Mouse (Mus musculus): Measurements from ENCODE around the gene Map3k3.

The Map3k3 gene

GRCm38 (mm10) chr11:106162237-106162636 lies 77.8 kb downstream of the Map3k3 start:
- ChIA-PET POLR2A (interaction anchor here in 3 of 4 experiments (0.6 to 2.8 kb wide), 17 partner anchors 9 to 326 kb away, joined by 3 to 31 read pairs (median 4); partner anchors contain the start of gene Ern1 (in 1 of the 3)), CTCF (interaction anchor here in 2 of 4 experiments (1.0 to 1.3 kb wide), 3 partner anchors 18 to 236 kb away, joined by 3 read pairs; no protein-coding TSS in a partner anchor)

GRCm38 (mm10) chr11:106163546-106163945 lies 79.1 kb downstream of the Map3k3 start:
- ChIA-PET POLR2A (interaction anchor here in 3 of 4 experiments (0.5 to 1.4 kb wide), 6 partner anchors 15 to 1220 kb away, joined by 3 to 5 read pairs (median 4); no protein-coding TSS in a partner anchor), CTCF (no interaction called here)

GRCm38 (mm10) chr11:106164601-106165180 lies 80.3 kb downstream of the Map3k3 start:
- CTCF ChIA-PET = no interaction called here

DNA sequence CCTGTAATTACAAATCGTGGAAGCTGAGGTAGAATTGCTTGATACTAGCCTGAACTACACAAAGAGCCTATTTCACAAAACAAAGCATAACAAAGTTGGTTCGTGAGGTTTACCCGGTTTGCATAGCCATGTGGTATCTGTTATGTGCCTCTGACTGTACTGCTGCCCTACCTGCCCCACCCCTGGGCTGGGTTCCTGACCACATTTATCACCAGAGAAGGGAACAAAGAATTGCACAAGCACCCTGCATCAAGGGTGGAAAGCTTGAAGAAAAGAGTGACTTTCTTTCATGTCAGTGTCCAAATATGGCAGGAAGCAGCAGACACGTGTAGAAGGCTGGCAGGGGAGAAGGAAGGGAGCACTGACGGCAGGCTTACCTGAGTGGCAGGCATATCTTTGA lies 83.0 kb downstream of the Map3k3 start:
- ChIA-PET POLR2A (interaction anchor here in 2 of 4 experiments (1.0 to 3.4 kb wide), 4 partner anchors 18 to 26 kb away, joined by 3 to 12 read pairs (median 4); no protein-coding TSS in a partner anchor), CTCF (interaction anchor here in 3 of 4 experiments (0.5 to 0.8 kb wide), 4 partner anchors 72 to 575 kb away, joined by 3 to 4 read pairs (median 3); no protein-coding TSS in a partner anchor)

More at GRCm38 (mm10) chr11:106164601-106165180, 80.3 kb downstream of the Map3k3 start:
- POLR2A ChIA-PET = interaction anchor here in 2 of 4 experiments (1.2 to 3.4 kb wide), 2 partner anchors 29 to 30 kb away, joined by 4 to 12 read pairs; no protein-coding TSS in a partner anchor

- ChIA-PET CTCF (interaction anchor here in 2 of 4 experiments (0.5 to 1.4 kb wide), 3 partner anchors 85 to 831 kb away, joined by 3 to 10 read pairs (median 4); no protein-coding TSS in a partner anchor), POLR2A (interaction anchor here in 3 of 4 experiments (0.6 to 1.9 kb wide), 7 partner anchors 9 to 87 kb away, joined by 3 to 7 read pairs (median 4); partner anchors contain the start of genes Ccdc47 (in 1 of the 3), Ddx42 (in 1 of the 3) and Map3k3 (in 1 of the 3))
Measured at GRCm38 (mm10) chr11:106170807-106171206, 86.4 kb downstream of the Map3k3 start.

GRCm38 (mm10) chr11:106173228-106173627 lies 88.8 kb downstream of the Map3k3 start:
- POLR2A ChIA-PET = interaction anchor here (0.5 to 3.1 kb wide), 7 partner anchors 9 to 50 kb away, joined by 3 to 19 read pairs (median 10); partner anchors contain the start of genes Gm10840 (in 1 of the 4) and Limd2 (in 1 of the 4)
- CTCF ChIA-PET = interaction anchor here in 1 of 4 experiments (0.6 kb wide), 1 partner anchor 468 kb away, joined by 3 read pairs; no protein-coding TSS in a partner anchor

DNA sequence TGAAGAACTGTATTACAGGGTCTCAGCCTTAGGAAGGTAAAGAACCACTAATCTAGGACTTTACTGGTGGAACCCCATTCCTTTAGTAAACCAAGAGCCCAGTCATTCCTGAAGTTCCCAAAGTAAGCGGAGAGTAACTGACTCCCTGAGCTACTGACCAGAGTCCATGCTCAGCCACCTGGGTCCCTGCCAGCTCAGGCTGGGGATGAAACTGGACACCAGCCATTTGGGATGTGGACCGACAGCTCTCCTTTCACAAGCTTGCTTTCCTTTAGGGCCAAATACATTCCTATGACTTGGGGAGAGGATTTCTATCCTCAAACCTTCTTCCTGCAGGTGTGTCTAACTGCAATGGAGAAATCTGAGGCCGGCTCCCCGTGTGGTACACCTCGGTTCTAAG lies 90.0 kb downstream of the Map3k3 start:
- ChIA-PET POLR2A (interaction anchor here in 3 of 4 experiments (1.4 to 3.1 kb wide), 6 partner anchors 8 to 82 kb away, joined by 4 to 19 read pairs (median 10); no protein-coding TSS in a partner anchor), CTCF (interaction anchor here in 1 of 4 experiments (0.5 kb wide), 1 partner anchor 67 kb away, joined by 4 read pairs; no protein-coding TSS in a partner anchor)

DNA sequence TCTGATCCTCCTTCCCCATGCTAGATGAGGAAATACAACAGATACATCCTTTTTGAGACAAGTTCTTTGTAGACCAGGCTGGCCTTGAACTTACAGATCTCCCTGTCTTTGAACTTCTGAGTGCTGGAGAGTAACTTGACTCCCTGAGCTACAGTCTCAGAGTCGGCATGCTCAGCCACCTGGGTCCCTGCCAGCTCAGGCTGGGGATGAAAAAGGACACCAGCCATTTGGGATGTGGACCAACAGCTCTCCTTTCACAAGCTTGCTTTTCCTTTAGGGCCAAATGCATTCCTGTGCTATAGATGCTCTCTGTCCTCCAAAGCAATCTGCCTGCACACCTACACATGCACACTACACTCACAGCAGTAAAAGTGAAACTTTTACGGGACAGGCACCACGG lies 90.7 kb downstream of the Map3k3 start:
- ChIA-PET CTCF (no interaction called here), POLR2A (interaction anchor here in 3 of 4 experiments (1.0 to 3.1 kb wide), 11 partner anchors 9 to 82 kb away, joined by 3 to 19 read pairs (median 5); partner anchors contain the start of genes Ccdc47 (in 1 of the 3), Ddx42 (in 1 of the 3), Gm10840 (in 1 of the 3) and Limd2 (in 1 of the 3))

DNA sequence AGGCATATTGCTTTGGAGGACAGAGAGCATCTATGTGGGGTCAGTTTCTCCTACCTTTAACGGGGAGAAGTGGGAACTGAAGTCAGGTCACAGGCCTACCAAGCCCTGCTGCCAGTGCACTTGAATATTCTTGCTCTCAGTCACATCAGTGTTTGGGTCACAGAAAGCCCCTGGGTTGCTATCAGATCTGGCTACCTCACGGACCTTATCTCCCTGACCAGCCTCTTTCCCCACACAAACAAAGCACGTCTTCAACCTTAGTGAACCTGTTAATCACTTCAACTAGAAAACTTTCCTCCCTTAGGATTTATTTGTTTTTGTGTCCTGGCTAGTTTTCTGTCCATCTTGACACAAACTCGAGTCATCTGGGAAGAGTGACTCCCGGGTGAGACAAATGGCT lies 92.0 kb downstream of the Map3k3 start:
- POLR2A ChIA-PET = interaction anchor here in 1 of 4 experiments (1.3 to 1.4 kb wide), 3 partner anchors 15 to 40 kb away, joined by 3 to 5 read pairs (median 4); partner anchors contain the start of genes Ccdc47, Ddx42, Gm10840 and Limd2
- CTCF ChIA-PET = no interaction called here

DNA sequence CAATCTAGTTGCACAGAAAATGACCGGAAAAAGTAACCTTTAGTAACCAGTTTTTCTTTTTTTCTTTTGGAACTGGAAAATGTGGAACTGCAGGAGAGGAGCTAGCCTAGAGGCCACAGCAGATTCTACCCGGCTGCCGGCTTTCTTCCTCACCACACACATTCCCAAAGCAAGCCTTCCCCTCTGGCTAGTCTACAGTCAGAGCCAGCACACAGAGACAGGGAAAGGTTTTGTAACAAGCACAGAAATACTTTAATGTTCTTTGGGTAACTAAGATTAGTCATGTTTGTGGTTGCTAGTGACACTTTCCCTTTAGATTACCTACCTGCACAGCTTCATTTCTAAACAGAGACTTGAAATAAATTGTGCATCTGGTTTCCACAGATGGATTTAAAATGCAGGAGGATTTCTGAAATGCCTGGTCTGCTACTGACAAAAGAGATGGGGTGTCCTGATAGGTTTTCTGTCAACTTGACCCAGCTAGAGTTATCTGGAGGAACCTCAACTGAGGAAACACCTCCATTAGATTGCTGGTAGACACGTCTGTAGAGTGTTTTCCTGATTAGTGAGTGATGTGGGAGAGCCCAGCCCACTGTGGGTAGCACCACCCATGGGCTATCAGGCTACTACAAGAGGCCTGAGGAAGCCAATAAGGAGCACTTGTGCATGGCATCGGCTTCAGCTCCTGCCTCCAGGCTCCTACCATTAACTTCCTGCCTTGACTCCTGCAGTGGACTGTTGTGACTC lies 93.8 kb downstream of the Map3k3 start:
- CTCF ChIA-PET = interaction anchor here in 1 of 4 experiments (0.7 kb wide), 1 partner anchor 40 kb away, joined by 8 read pairs; no protein-coding TSS in a partner anchor
- POLR2A ChIA-PET = interaction anchor here in 2 of 4 experiments (1.0 to 3.7 kb wide), 7 partner anchors 9 to 38 kb away, joined by 3 to 15 read pairs (median 5); partner anchors contain the start of genes Ccdc47 (in 1 of the 2) and Ddx42 (in 1 of the 2)

GRCm38 (mm10) chr11:106179711-106180448 lies 95.5 kb downstream of the Map3k3 start:
- CTCF ChIA-PET = interaction anchor here in 1 of 4 experiments (0.5 kb wide), 1 partner anchor 147 kb away, joined by 3 read pairs; no protein-coding TSS in a partner anchor

GRCm38 (mm10) chr11:106180449-106180801 lies 96.0 kb downstream of the Map3k3 start:
- ChIA-PET POLR2A (interaction anchor here in 2 of 4 experiments (1.1 to 3.7 kb wide), 3 partner anchors 9 to 13 kb away, joined by 5 to 15 read pairs (median 10); no protein-coding TSS in a partner anchor), CTCF (interaction anchor here in 1 of 4 experiments (0.5 kb wide), 1 partner anchor 147 kb away, joined by 3 read pairs; no protein-coding TSS in a partner anchor)

More at GRCm38 (mm10) chr11:106179711-106180448, 95.5 kb downstream of the Map3k3 start:
- POLR2A ChIA-PET = interaction anchor here in 2 of 4 experiments (1.1 to 3.7 kb wide), 5 partner anchors 10 to 37 kb away, joined by 3 to 15 read pairs (median 5); partner anchors contain the start of genes Ccdc47 (in 1 of the 2) and Ddx42 (in 1 of the 2)

DNA sequence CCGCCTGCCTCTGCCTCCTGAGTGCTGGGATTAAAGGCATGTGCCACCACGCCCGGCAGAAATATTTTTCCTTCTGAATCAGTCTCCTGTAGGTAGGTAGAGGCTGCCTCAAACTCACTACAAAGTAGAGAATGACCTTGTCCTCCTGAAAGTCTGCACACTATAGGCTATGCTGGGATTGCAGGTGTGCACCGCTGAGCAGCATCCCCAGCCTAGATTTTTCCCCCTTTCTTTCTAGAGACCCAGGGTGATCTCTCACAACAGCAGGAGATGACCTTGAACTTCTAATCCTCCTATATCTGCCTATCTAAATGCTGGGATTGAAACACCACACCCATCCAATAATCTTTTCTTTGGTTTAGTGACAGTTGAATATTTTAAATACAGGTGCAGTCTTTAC lies 102.9 kb downstream of the Map3k3 start:
- CTCF ChIA-PET = interaction anchor here in 1 of 4 experiments (0.7 kb wide), 1 partner anchor 24 kb away, joined by 7 read pairs; no protein-coding TSS in a partner anchor
- POLR2A ChIA-PET = interaction anchor here in 2 of 4 experiments (0.7 to 1.4 kb wide), 4 partner anchors 10 to 70 kb away, joined by 3 to 6 read pairs (median 4); partner anchors contain the start of gene Ccdc47 (in 1 of the 2)

GRCm38 (mm10) chr11:106191716-106192115 lies 107.3 kb downstream of the Map3k3 start:
- POLR2A ChIA-PET = interaction anchor here in 2 of 4 experiments (1.0 to 4.6 kb wide), 4 partner anchors 24 to 107 kb away, joined by 4 to 67 read pairs (median 20); partner anchors contain the start of genes Ccdc47 (in 2 of the 2), Ddx42 (in 1 of the 2), Ftsj3 (in 1 of the 2) and Map3k3 (in 1 of the 2)
- CTCF ChIA-PET = no interaction called here

DNA sequence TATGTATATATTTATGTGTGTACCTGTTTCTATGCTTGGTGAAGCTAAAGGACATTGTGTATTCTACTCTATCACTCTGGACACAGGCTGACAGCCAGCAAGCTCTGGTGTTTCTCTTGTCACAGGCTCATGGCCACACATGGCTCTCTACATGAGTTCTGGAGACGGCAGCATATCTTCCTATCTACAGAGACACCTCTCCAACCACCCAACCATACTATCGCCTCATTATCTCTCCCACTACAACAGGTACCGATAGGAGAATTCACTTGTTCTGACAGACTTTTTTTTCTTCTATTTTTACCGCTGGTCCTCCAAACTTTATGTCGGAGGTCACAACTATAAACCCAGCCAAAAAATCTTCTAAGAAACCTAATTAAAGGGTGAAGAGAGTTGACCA lies 107.8 kb downstream of the Map3k3 start:
- ChIA-PET CTCF (no interaction called here), POLR2A (interaction anchor here in 2 of 4 experiments (1.0 to 4.6 kb wide), 5 partner anchors 23 to 108 kb away, joined by 4 to 67 read pairs (median 11); partner anchors contain the start of genes Ccdc47 (in 2 of the 2), Map3k3 (in 2 of the 2), Ddx42 (in 1 of the 2) and Ftsj3 (in 1 of the 2))

GRCm38 (mm10) chr11:106192657-106193370 lies 108.4 kb downstream of the Map3k3 start:
- CTCF ChIA-PET = interaction anchor here in 1 of 4 experiments (0.8 to 1.6 kb wide), 8 partner anchors 9 to 420 kb away, joined by 3 to 8 read pairs (median 4); partner anchors contain the start of genes Strada, Tcam1 and Tex2

More at GRCm38 (mm10) chr11:106192657-106193370, 108.4 kb downstream of the Map3k3 start:
- POLR2A ChIA-PET = interaction anchor here (0.6 to 4.6 kb wide), 92 partner anchors 8 to 904 kb away, joined by 3 to 144 read pairs (median 6); partner anchors contain the start of genes Ccdc47 (in 4 of the 4), Ddx42 (in 4 of the 4), Gm10840 (in 3 of the 4) and Limd2 (in 3 of the 4)

Measured in embryonic stem cell, embryonic (primary cell).